Mouse (Mus musculus) kidney, embryonic 14.5 days (tissue): ENCODE data around the gene Capzb. TPM values are rescaled to one million over a fixed set of nuclear protein-coding genes. Genes with fewer than 3 reads are reported as not detected.

Source experiments
- ATAC-seq: fragments of 200-750 bp; cut with Nextera tagmentation; 2 replicates; pipeline ENCODE4 v1.8.0; 2017; ENCODE audit warnings: moderate number of reproducible peaks, mild to moderate bottlenecking, moderate TSS enrichment, moderate library complexity; ENCODE audit not compliant: low FRiP score, low TSS enrichment
- H3K27ac ChIP-seq: fragments of 300-500 bp; sonication (generic); 2 replicates; pipeline ENCODE4 v1.5.1; 2014; ENCODE audit warnings: low read depth, mild to moderate bottlenecking, low read length, moderate library complexity, mixed read lengths
- H3K27me3 ChIP-seq: fragments of 300-500 bp; sonication (generic); 2 replicates; pipeline ENCODE4 v1.6.1; 2014; ENCODE audit warnings: mild to moderate bottlenecking, low read length; ENCODE audit not compliant: control insufficient read depth, insufficient read depth
- H3K36me3 ChIP-seq: fragments of 300-500 bp; sonication (generic); 2 replicates; pipeline ENCODE4 v1.6.1; 2014; ENCODE audit warnings: low read length, mixed read lengths; ENCODE audit not compliant: control insufficient read depth, insufficient read depth
- H3K4me1 ChIP-seq: fragments of 300-500 bp; sonication (generic); 2 replicates; pipeline ENCODE4 v1.6.1; 2014; ENCODE audit warnings: low read length, mixed read lengths; ENCODE audit not compliant: control insufficient read depth, insufficient read depth
- H3K4me2 ChIP-seq: fragments of 300-500 bp; sonication (generic); replicated peaks from 2 replicates; pipeline ENCODE4 v1.6.1; 2014; ENCODE audit warnings: low read depth, mild to moderate bottlenecking, low read length
- H3K4me3 ChIP-seq: fragments of 300-500 bp; sonication (generic); 2 replicates; pipeline ENCODE4 v1.5.1; 2014; ENCODE audit warnings: mild to moderate bottlenecking, low read length
- H3K9ac ChIP-seq: fragments of 300-500 bp; sonication (generic); 2 replicates; pipeline ENCODE4 v1.6.1; 2014; ENCODE audit warnings: low read depth, mild to moderate bottlenecking, low read length, moderate library complexity
- H3K9me3 ChIP-seq: fragments of 300-500 bp; sonication (generic); 2 replicates; pipeline ENCODE4 v1.6.1; 2016; ENCODE audit warnings: low read length; ENCODE audit not compliant: control insufficient read depth
- WGBS: fragments of 180-500 bp; shearing (Covaris S2); extraction: QIAGEN DNeasy Blood & Tissue Kit; methylation state at CpG from one replicate; pipeline ENCODE4 v1.1.7; 2014; 5-methylcytosine and 5-hydroxymethylcytosine counted together
- polyA plus RNA-seq: library from polyadenylated mRNA; unstranded; fragments of >200 nt; fragmentation: Nextera tagmentation; extraction: Ambion mirVana; gene quantifications from 2 replicates; pipeline ENCODE4 v1.2.1, GENCODE M21; 2014

Gene Capzb
- polyA plus RNA-seq, 1 experiment from 2014 or later = 256 TPM

DNA sequence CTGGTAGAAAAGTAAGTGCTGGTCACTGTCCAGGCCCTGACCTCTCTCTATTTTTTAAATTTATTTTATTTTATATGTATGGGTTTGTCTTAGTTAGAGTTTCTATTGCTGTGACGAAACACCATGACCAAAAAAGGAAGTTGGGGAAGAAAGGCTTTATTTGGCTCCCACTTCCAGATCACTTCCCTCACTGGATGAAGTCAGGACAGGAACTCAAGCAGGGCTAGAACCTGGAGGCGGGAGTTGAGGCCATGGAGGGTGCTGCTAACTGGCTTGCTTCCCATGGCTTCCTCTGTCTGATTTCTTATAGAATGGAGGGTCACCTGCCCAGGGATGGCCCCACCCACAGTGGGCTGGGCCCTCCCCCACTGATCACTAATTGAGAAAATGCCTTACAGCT is 31.6 kb upstream of the Capzb start:
- H3K4me3 ChIP-seq = no peak overlapping the region
- H3K4me2 ChIP-seq = no peak overlapping the region
- no peaks in the 10 kb centered on the region for H3K9me3 ChIP-seq
- H3K27ac ChIP-seq = no peak overlapping the region
- H3K27me3 ChIP-seq = no peaks in the 10 kb centered on the region
- WGBS = 82% methylated on average over 2 of the region's 2 CpGs
- no peak for ATAC-seq
- no peaks in the 10 kb centered on the region for H3K4me1 ChIP-seq
- H3K9ac ChIP-seq = no peak overlapping the region
- H3K36me3 ChIP-seq = no peaks in the 10 kb centered on the region

GRCm38 (mm10) chr4:139164082-139164481 is 28.6 kb upstream of the Capzb start:
- ATAC-seq = no peak
- no peak overlapping the region for H3K4me2 ChIP-seq
- H3K4me3 ChIP-seq = no peak overlapping the region
- no peaks in the 10 kb centered on the region for H3K36me3 ChIP-seq
- H3K27ac ChIP-seq = no peak overlapping the region
- 86% methylated on average over 6 of the region's 6 CpGs for WGBS
- H3K4me1 ChIP-seq = no peaks in the 10 kb centered on the region
- H3K9ac ChIP-seq = no peak overlapping the region
- no peaks in the 10 kb centered on the region for H3K9me3 ChIP-seq
- H3K27me3 ChIP-seq = no peaks in the 10 kb centered on the region

- Histone ChIP-seq H3K27ac (no peak overlapping the region), H3K4me2 (no peak overlapping the region), H3K4me1 (0 out of 2 replicates have a peak, but pooled peaks cover 3% of the 10 kb centered on the region), H3K4me3 (no peak overlapping the region), H3K36me3 (no peaks in the 10 kb centered on the region), H3K9ac (no peak overlapping the region), H3K27me3 (no peaks in the 10 kb centered on the region), H3K9me3 (no peaks in the 10 kb centered on the region)
- no peak for ATAC-seq
- 84% methylated on average over 8 of the region's 8 CpGs for WGBS
Measured at GRCm38 (mm10) chr4:139165259-139165658, 27.4 kb upstream of the Capzb start.

DNA sequence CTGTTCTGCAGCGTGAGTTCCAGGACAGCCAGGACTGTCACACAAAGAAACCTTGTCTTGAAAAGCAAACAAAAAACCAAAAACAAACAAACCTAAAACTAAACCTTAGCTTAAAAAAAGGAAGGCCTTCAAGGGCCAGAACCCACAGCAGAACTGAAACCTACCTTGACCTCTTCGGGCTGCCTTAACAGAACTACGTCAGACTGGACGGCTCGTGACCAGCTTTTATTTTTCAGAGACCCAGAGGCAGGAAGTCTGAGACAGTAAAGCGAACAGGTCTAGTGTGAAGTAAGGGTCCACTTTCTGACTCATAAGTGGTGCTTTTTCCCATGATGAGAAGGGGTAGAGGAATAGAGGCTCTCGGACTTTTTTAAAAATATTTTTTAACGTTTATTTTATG is 26.5 kb upstream of the Capzb start:
- no peaks in the 10 kb centered on the region for H3K9me3 ChIP-seq
- H3K27me3 ChIP-seq = no peaks in the 10 kb centered on the region
- H3K9ac ChIP-seq = no peak overlapping the region
- H3K27ac ChIP-seq = no peak overlapping the region
- no peak for ATAC-seq
- no peak overlapping the region for H3K4me2 ChIP-seq
- WGBS = 81% methylated on average over 8 of the region's 8 CpGs
- 0 out of 2 replicates have a peak, but pooled peaks cover 3% of the 10 kb centered on the region for H3K4me1 ChIP-seq
- no peak overlapping the region for H3K4me3 ChIP-seq
- no peaks in the 10 kb centered on the region for H3K36me3 ChIP-seq

- H3K4me3 ChIP-seq = no peak overlapping the region
- no peaks in the 10 kb centered on the region for H3K9me3 ChIP-seq
- 57% methylated on average over 8 of the region's 8 CpGs for WGBS
- no peak overlapping the region for H3K9ac ChIP-seq
- 0 out of 2 replicates have a peak, but pooled peaks cover 3% of the 10 kb centered on the region for H3K4me1 ChIP-seq
- no peaks in the 10 kb centered on the region for H3K27me3 ChIP-seq
- no peak overlapping the region for H3K4me2 ChIP-seq
- no peak for ATAC-seq
- no peaks in the 10 kb centered on the region for H3K36me3 ChIP-seq
- H3K27ac ChIP-seq = no peak overlapping the region
Measured at GRCm38 (mm10) chr4:139167107-139167506, 25.6 kb upstream of the Capzb start.

DNA sequence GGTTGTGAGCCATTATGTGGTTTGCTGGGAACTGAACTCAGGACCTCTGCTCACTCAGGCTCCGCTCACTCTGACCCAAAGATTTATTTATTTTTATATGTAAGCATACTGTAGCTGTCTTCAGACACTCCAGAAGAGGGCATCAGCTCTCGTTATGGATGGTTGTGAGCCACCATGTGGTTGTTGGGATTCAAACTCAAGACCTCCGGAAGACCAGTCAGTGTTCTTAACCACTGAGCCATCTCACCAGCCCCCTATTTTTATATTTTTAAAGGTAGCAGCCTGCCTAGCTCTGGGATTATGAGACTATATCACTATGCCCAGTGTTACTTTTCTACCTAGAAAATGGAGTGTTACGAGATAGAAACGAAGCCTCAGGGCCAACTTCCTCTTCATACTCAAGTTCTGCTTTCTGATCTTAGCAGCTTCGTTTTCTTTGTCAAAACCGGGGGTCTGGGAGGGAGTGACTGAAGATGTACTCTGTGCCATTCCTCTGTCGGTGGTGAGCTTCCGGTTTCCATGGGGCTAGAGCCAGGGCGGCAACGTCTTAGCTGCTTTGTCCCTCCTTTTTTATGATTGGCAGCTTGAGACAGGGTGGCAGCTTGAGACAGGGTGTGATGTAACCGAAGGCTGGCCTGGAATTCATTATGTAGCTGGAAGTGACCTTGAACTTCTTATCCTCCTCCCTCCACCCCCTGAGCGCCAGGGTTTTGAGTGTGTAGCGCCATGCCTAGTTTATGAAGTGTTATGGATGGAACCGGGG is 23.5 kb upstream of the Capzb start:
- WGBS = 84% methylated on average over 15 of the region's 15 CpGs
- Histone ChIP-seq H3K27me3 (no peaks in the 10 kb centered on the region), H3K9me3 (no peaks in the 10 kb centered on the region), H3K4me1 (0 out of 2 replicates have a peak, but pooled peaks cover 3% of the 10 kb centered on the region), H3K27ac (no peak overlapping the region), H3K36me3 (no peaks in the 10 kb centered on the region), H3K9ac (no peak overlapping the region), H3K4me2 (no peak overlapping the region), H3K4me3 (no peak overlapping the region)
- ATAC-seq = no peak

GRCm38 (mm10) chr4:139169748-139170279 is 22.9 kb upstream of the Capzb start:
- Histone ChIP-seq H3K4me1 (0 out of 2 replicates have a peak, but pooled peaks cover 3% of the 10 kb centered on the region), H3K27me3 (no peaks in the 10 kb centered on the region), H3K9me3 (no peaks in the 10 kb centered on the region), H3K4me2 (no peak overlapping the region), H3K27ac (no peak overlapping the region), H3K36me3 (no peaks in the 10 kb centered on the region), H3K9ac (no peak overlapping the region), H3K4me3 (no peak overlapping the region)
- WGBS = 83% methylated on average over 12 of the region's 12 CpGs
- ATAC-seq = no peak

DNA sequence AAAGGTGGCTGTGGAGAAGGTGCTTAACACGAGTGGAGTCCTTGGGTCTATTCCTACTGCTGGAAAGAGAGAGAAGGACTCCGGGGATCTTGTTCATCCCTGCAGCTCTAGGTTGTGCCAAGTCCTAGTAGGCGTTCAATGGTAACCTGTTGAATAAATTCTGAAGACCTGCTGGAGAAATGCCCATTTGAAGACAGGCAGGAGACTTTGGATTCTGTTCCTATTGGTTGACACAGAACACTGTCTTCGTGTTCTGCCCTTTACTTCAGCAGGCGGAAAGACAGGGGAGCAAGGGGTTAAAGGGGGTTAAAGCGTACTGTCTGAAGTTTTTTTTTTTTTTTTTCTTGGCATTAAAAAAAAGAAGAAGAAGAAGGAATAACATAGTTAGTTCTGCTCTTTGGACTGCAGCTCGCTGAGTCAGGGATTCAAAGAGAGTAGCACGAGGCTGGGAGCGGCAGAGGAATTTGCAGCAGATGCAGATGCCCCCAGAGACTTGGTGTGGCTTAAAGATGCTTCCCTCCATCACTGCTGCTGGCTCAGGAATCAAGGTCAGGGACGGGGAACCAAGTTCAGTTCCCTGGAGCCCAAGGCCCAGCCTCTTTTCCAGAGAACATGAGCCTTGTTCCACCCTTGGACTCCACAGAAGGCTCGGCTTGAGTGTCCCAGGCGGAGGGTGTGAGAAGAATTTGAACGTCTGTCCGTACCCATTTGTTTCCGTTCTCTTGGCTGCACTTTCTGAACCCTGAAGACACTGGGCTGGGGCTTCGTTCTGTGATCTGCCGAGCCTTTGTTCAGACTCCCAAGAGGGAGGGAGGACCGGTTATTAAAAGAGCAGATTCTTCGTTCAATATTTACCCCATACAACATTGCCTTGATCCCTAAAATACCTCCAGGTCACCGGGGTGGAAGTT is 17.4 kb upstream of the Capzb start:
- H3K9ac ChIP-seq = no peak overlapping the region
- no peak overlapping the region for H3K4me2 ChIP-seq
- H3K36me3 ChIP-seq = no peaks in the 10 kb centered on the region
- H3K27ac ChIP-seq = peak overlapping the region; percentile 51; the same call in 1 of the 2 replicates
- peaks cover 11% of the 10 kb centered on the region; the same call in 1 of the 2 replicates for H3K4me1 ChIP-seq
- no peaks in the 10 kb centered on the region for H3K27me3 ChIP-seq
- H3K9me3 ChIP-seq = no peaks in the 10 kb centered on the region; the same call in 1 of the 2 replicates
- ATAC-seq = no peak
- no peak overlapping the region for H3K4me3 ChIP-seq
- 43% methylated on average over 20 of the region's 20 CpGs for WGBS
